Mouse (Mus musculus) brain, embryonic 14.5 days (tissue): ENCODE measurements at regions not wholly inside any gene's neighbourhood (a gene's known extent, or its start where the extent isn't known, plus 50 kb on each side); places are given as distances from the start of the nearest gene placed in this dataset.

Source experiments
- DNase-seq: peaks from one replicate; pipeline ENCODE4 v3.0.0-alpha.2; 2011; ENCODE audit warnings: low read depth
- CTCF ChIP-seq: fragments of 200-500 bp; IDR thresholded peaks from 2 replicates; pipeline ENCODE4 v1.5.1; 2012; ENCODE audit warnings: inconsistent platforms, mild to moderate bottlenecking, moderate library complexity, borderline replicate concordance; ENCODE audit not compliant: insufficient read depth, insufficient read length; ENCODE audit errors: extremely low read depth
- POLR2A ChIP-seq: fragments of 200-500 bp; IDR thresholded peaks from 2 replicates; pipeline ENCODE4 v1.6.1; 2012; ENCODE audit warnings: mild to moderate bottlenecking, inconsistent platforms, borderline replicate concordance; ENCODE audit not compliant: poor library complexity, insufficient read depth, insufficient read length, severe bottlenecking; ENCODE audit errors: extremely low read depth

- no peak for DNase-seq
- TF ChIP-seq CTCF (no peak), POLR2A (no peak)
These were observed 52.4 kb upstream of the Mfge8 start for GRCm38 (mm10) chr7:79201246-79201645.

GRCm38 (mm10) chr7:79202336-79202735 lies 53.5 kb upstream of the Mfge8 start:
- peak; percentile 15 for DNase-seq
- no peak for TF ChIP-seq POLR2A
- no peak for TF ChIP-seq CTCF

- DNase-seq: no peak
- no peak for TF ChIP-seq POLR2A
- TF ChIP-seq CTCF: no peak
These were observed 54.6 kb upstream of the Mfge8 start for GRCm38 (mm10) chr7:79203481-79203880.

- DNase-seq: peak; percentile 22
- no peak for TF ChIP-seq POLR2A
- TF ChIP-seq CTCF: no peak
These were observed 58.3 kb upstream of the Mfge8 start for GRCm38 (mm10) chr7:79207140-79207539.

GRCm38 (mm10) chr7:79210376-79211215 lies 61.7 kb upstream of the Mfge8 start:
- DNase-seq: peak; percentile 85
- TF ChIP-seq POLR2A (no peak), CTCF (no peak)

- TF ChIP-seq POLR2A (no peak), CTCF (no peak)
- no peak for DNase-seq
These were observed 61.6 kb upstream of the Abhd2 start for GRCm38 (mm10) chr7:79211287-79211976.

- TF ChIP-seq CTCF (no peak), POLR2A (no peak)
- no peak for DNase-seq
These were observed 60.8 kb upstream of the Abhd2 start for GRCm38 (mm10) chr7:79212231-79212630.

- no peak for TF ChIP-seq POLR2A
- TF ChIP-seq CTCF: no peak
- no peak for DNase-seq
These were observed 58.0 kb upstream of the Abhd2 start for GRCm38 (mm10) chr7:79215001-79215400.

- TF ChIP-seq POLR2A (no peak), CTCF (no peak)
These were observed 55.8 kb upstream of the Abhd2 start for GRCm38 (mm10) chr7:79217232-79217631.

GRCm38 (mm10) chr7:79222626-79223335 lies 50.2 kb upstream of the Abhd2 start:
- no peak for DNase-seq
- TF ChIP-seq CTCF (no peak), POLR2A (no peak)

More at GRCm38 (mm10) chr7:79217232-79217631, 55.8 kb upstream of the Abhd2 start:
- no peak for DNase-seq
